In the genomic region with DNA sequence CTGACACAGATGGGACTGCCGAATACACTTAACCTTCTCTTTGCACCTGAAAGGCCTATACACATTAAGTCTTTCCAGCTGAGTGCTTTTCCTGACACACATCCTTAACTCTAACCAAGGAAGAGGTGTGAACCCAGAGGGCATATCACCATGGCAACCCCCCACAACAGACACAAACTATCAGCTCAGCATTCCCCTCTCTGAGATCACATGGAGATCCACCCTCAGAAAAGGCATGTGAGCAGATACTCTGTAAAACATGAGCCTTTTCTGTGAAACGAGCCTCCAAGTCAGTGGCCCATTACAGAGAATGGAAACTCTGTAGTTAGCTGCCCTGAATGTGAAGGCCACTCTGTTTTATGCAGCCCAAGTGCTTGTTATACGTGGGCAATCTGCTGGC, we compare ENCODE assay signal across 16 mouse cellular contexts. TPM values are rescaled to one million over a fixed set of nuclear protein-coding genes. Genes with fewer than 3 reads are reported as not detected.
DNase-seq lines count a peak whose midpoint lies in the region; ATAC-seq and TF ChIP-seq lines count a peak whose summit lies in the region.
"Had no signal": no experiment of that assay in that cellular context is flagged by ENCODE, and none has a peak within 500 bp of the region (broad histone marks: within the 10 kb centered on the region; RNA-seq: fewer than 3 reads in every experiment).

No protein-coding gene starts in this region.

- 45% methylated on average over 3 of the region's 3 CpGs for WGBS in hindbrain, embryonic 12.5 days
- WGBS in hindbrain, embryonic 14.5 days, result 36% methylated on average over 3 of the region's 3 CpGs
- WGBS in kidney, postnatal 0 days, result 33% methylated on average over 3 of the region's 3 CpGs

- H3K36me3 ChIP-seq in hindbrain, embryonic 12.5 days, result no peaks in the 10 kb centered on the region
- H3K36me3 ChIP-seq in hindbrain, embryonic 14.5 days (replicated peaks; ENCODE audit: control insufficient read depth, insufficient read depth), result no peaks in the 10 kb centered on the region
- H3K36me3 ChIP-seq in ES-E14 (ENCODE audit: control insufficient read depth, insufficient read depth, low read length, poor library complexity, severe bottlenecking), result no peaks in the 10 kb centered on the region
- H3K36me3 ChIP-seq in kidney, postnatal 0 days (ENCODE audit: insufficient read depth, low read length), result no peaks in the 10 kb centered on the region
- H3K36me3 ChIP-seq: midbrain, embryonic 10.5 days; stomach, embryonic 15.5 days had no signal

- no peak for TF ChIP-seq POLR2A in brain, embryonic 14.5 days (IDR thresholded peaks at IDR 0.05; ENCODE audit: borderline replicate concordance, extremely low read depth, insufficient read depth, insufficient read length, poor library complexity, severe bottlenecking)

- peaks cover 12% of the 10 kb centered on the region for H3K4me1 ChIP-seq in hindbrain, embryonic 12.5 days
- H3K4me1 ChIP-seq in hindbrain, embryonic 14.5 days (replicated peaks; ENCODE audit: control insufficient read depth, insufficient read depth, low read length), result peaks cover 8% of the 10 kb centered on the region
- no peaks in the 10 kb centered on the region for H3K4me1 ChIP-seq in ES-E14 (ENCODE audit: control insufficient read depth in 2 of 2, insufficient read depth in 2 of 2, low read length in 2 of 2, poor library complexity in 1 of 2)
- peaks cover 11% of the 10 kb centered on the region; the same call in 1 of the 2 replicates for H3K4me1 ChIP-seq in kidney, postnatal 0 days (replicated peaks; ENCODE audit: insufficient read depth, low read length)

- H3K9me3 ChIP-seq in hindbrain, embryonic 12.5 days (replicated peaks), result no peaks in the 10 kb centered on the region
- no peaks in the 10 kb centered on the region for H3K9me3 ChIP-seq in hindbrain, embryonic 14.5 days (ENCODE audit: control insufficient read depth, low read length)
- H3K9me3 ChIP-seq in ES-E14 (ENCODE audit: control insufficient read depth, insufficient read depth, low read depth, low read length), result no peaks in the 10 kb centered on the region
- no peaks in the 10 kb centered on the region for H3K9me3 ChIP-seq in kidney, postnatal 0 days (replicated peaks; ENCODE audit: low read length)
- H3K9me3 ChIP-seq: midbrain, embryonic 10.5 days; stomach, embryonic 15.5 days had no signal

- no peak overlapping the region for H3K4me3 ChIP-seq in hindbrain, embryonic 12.5 days
- no peak overlapping the region for H3K4me3 ChIP-seq in hindbrain, embryonic 14.5 days (replicated peaks; ENCODE audit: low read length)
- H3K4me3 ChIP-seq in ES-E14 (ENCODE audit: insufficient read depth in 1 of 2, low read depth in 1 of 2, low read length in 2 of 2, poor library complexity in 1 of 2, severe bottlenecking in 1 of 2), result no peak overlapping the region
- H3K4me3 ChIP-seq in kidney, postnatal 0 days (replicated peaks; ENCODE audit: low read depth, low read length), result no peak overlapping the region
- H3K4me3 ChIP-seq: midbrain, embryonic 10.5 days; stomach, embryonic 15.5 days had no signal

- TF ChIP-seq CTCF in brain, embryonic 14.5 days (IDR thresholded peaks at IDR 0.05; ENCODE audit: borderline replicate concordance, extremely low read depth, insufficient read depth, insufficient read length), result no peak
- no peak for TF ChIP-seq CTCF in kidney, postnatal 0 days (IDR thresholded peaks at IDR 0.05; ENCODE audit: low read depth)

- in situ Hi-C loops in ES-E14 (cut with MboI; ENCODE audit: low sequenced_read_pairs in 2 of 2, unreplicated experiment in 2 of 2), result no loop called here

- no peak for DNase-seq in hindbrain, embryonic 14.5 days (ENCODE audit: low spot score)
- DNase-seq in ES-E14 (ENCODE audit: low read depth, low spot score), result peak; percentile 15
- DNase-seq in brain, embryonic 14.5 days (ENCODE audit: low read depth), result peak; percentile 51
- peak; percentile 47 for DNase-seq in kidney, postnatal 0 days (ENCODE audit: low spot score)
- DNase-seq in right cerebral cortex, postnatal 36 days (ENCODE audit: low spot score in 2 of 2), result no peak
- no peak for DNase-seq in adrenal gland, postnatal 14 days
- no peak for DNase-seq in left cerebral cortex, postnatal 36 days (ENCODE audit: low spot score in 2 of 2)
- DNase-seq: adrenal gland, adult 8-10 months; cerebellum, postnatal 36 days; lung, postnatal 10 days; thymus, postnatal 14 days had no signal

- H3K9ac ChIP-seq in hindbrain, embryonic 12.5 days, result no peak overlapping the region
- no peak overlapping the region for H3K9ac ChIP-seq in hindbrain, embryonic 14.5 days
- H3K9ac ChIP-seq in ES-E14 (ENCODE audit: insufficient read depth, low read depth, low read length, poor library complexity, severe bottlenecking), result no peak overlapping the region
- no peak overlapping the region for H3K9ac ChIP-seq in kidney, postnatal 0 days (ENCODE audit: low read depth, low read length)
- H3K9ac ChIP-seq: liver, embryonic 14.5 days; stomach, embryonic 15.5 days had no signal

- ATAC-seq in hindbrain, embryonic 12.5 days (ENCODE audit: low FRiP score), result peak; percentile 41; the same call in 1 of the 2 replicates
- no peak for ATAC-seq in hindbrain, embryonic 14.5 days (ENCODE audit: low FRiP score)
- ATAC-seq in kidney, postnatal 0 days (replicated peaks; ENCODE audit: low FRiP score, low read depth), result peak; percentile 82
- ATAC-seq: CD4-positive, CD25-positive, alpha-beta regulatory T cell, adult 4 months had no signal

- H3K27ac ChIP-seq in hindbrain, embryonic 12.5 days, result no peak overlapping the region
- H3K27ac ChIP-seq in hindbrain, embryonic 14.5 days, result no peak overlapping the region
- H3K27ac ChIP-seq in ES-E14 (ENCODE audit: insufficient read depth, low read depth, low read length, poor library complexity, severe bottlenecking), result no peak overlapping the region
- H3K27ac ChIP-seq in kidney, postnatal 0 days, result no peak overlapping the region
- H3K27ac ChIP-seq: liver, embryonic 14.5 days; midbrain, embryonic 10.5 days; stomach, embryonic 15.5 days had no signal

- intact Hi-C loops in left cerebral cortex, postnatal 36 days (cut with DNase I), result no loop called here

- H3K4me2 ChIP-seq in hindbrain, embryonic 12.5 days (replicated peaks), result no peak overlapping the region
- H3K4me2 ChIP-seq in hindbrain, embryonic 14.5 days (replicated peaks), result no peak overlapping the region
- H3K4me2 ChIP-seq in kidney, postnatal 0 days (ENCODE audit: low read length), result no peak overlapping the region
- H3K4me2 ChIP-seq: stomach, embryonic 15.5 days had no signal

- H3K27me3 ChIP-seq in hindbrain, embryonic 12.5 days, result peaks cover 11% of the 10 kb centered on the region
- H3K27me3 ChIP-seq in hindbrain, embryonic 14.5 days (ENCODE audit: control insufficient read depth, insufficient read depth, low read length), result no peaks in the 10 kb centered on the region
- no peaks in the 10 kb centered on the region for H3K27me3 ChIP-seq in kidney, postnatal 0 days (ENCODE audit: insufficient read depth, low read length)
- H3K27me3 ChIP-seq: stomach, embryonic 15.5 days had no signal

TF ChIP-seq in ES-E14, 5 proteins besides CTCF, POLR2A, EP300 and RAD21:
- TF ChIP-seq ZNF384 (IDR thresholded peaks at IDR 0.05; ENCODE audit: low read depth, low read length) (no peak), MAFK (IDR thresholded peaks at IDR 0.05; ENCODE audit: insufficient read depth, low read depth, low read length) (no peak), ZC3H11A (IDR thresholded peaks at IDR 0.05; ENCODE audit: borderline replicate concordance, low read depth, low read length) (no peak)

RNA-seq across cellular contexts. Expression of a gene that starts 6.1 kb away (rescaled TPM):
- 10.7 and 11.2 TPM in 2 replicates for polyA plus RNA-seq in hindbrain, embryonic 12.5 days (2016; fragmentation: Nextera tagmentation; extraction: Ambion mirVana)
- 5.9 and 8.7 TPM in 2 replicates for polyA plus RNA-seq in hindbrain, embryonic 14.5 days (2014; fragmentation: Nextera tagmentation; extraction: Ambion mirVana)
- total RNA-seq in ES-E14 (2012; rRNA removed), result 1.1 and 1.8 TPM in 2 replicates
- 6.8 and 9.0 TPM in 2 replicates for polyA plus RNA-seq in brain, embryonic 14.5 days (2012; rRNA removed)
- 15.9 and 16.3 TPM in 2 replicates for polyA plus RNA-seq in kidney, postnatal 0 days (2015; fragmentation: Nextera tagmentation; extraction: Ambion mirVana)
- total RNA-seq in adrenal gland, postnatal 14 days (2021), result 38.4 and 39.3 TPM in 2 replicates
- total RNA-seq in left cerebral cortex, postnatal 36 days (2021), result 10 to 100 TPM in 1 of 2 experiments, 1 to 10 TPM in 1; 6.1 to 12.0 TPM

RNA-seq across cellular contexts. Expression of a gene that starts 37.6 kb away (rescaled TPM):
- 89.2 and 100 TPM in 2 replicates for polyA plus RNA-seq in hindbrain, embryonic 12.5 days (2016; fragmentation: Nextera tagmentation; extraction: Ambion mirVana)
- polyA plus RNA-seq in hindbrain, embryonic 14.5 days (2014; fragmentation: Nextera tagmentation; extraction: Ambion mirVana), result 86.5 and 91.9 TPM in 2 replicates
- 19.1 and 25.7 TPM in 2 replicates for total RNA-seq in ES-E14 (2012; rRNA removed)
- 40.3 and 54.8 TPM in 2 replicates for polyA plus RNA-seq in brain, embryonic 14.5 days (2012; rRNA removed)
- 110 and 113 TPM in 2 replicates for polyA plus RNA-seq in kidney, postnatal 0 days (2015; fragmentation: Nextera tagmentation; extraction: Ambion mirVana)
- total RNA-seq in adrenal gland, postnatal 14 days (2021), result 71.7 and 79.2 TPM in 2 replicates
- total RNA-seq in left cerebral cortex, postnatal 36 days (2021), result 10 to 100 TPM; 57.3 to 58.6 TPM

RNA-seq across cellular contexts. Expression of a gene that starts 50.9 kb away (rescaled TPM):
- 168 and 172 TPM in 2 replicates for polyA plus RNA-seq in hindbrain, embryonic 12.5 days (2016; fragmentation: Nextera tagmentation; extraction: Ambion mirVana)
- polyA plus RNA-seq in hindbrain, embryonic 14.5 days (2014; fragmentation: Nextera tagmentation; extraction: Ambion mirVana), result 277 and 278 TPM in 2 replicates
- total RNA-seq in ES-E14 (2012; rRNA removed), result 64.2 and 82.2 TPM in 2 replicates
- polyA plus RNA-seq in brain, embryonic 14.5 days (2012; rRNA removed), result 126 and 141 TPM in 2 replicates
- 132 and 135 TPM in 2 replicates for polyA plus RNA-seq in kidney, postnatal 0 days (2015; fragmentation: Nextera tagmentation; extraction: Ambion mirVana)
- total RNA-seq in adrenal gland, postnatal 14 days (2021), result 46.6 and 50.2 TPM in 2 replicates
- total RNA-seq in left cerebral cortex, postnatal 36 days (2021), result 10 to 100 TPM; 36.1 to 40.2 TPM

Comparison
In these comparisons a context has a peak if more than half of its experiments do, and no peak if none do; other contexts are left out.
1. DNase-seq: peak in ES-E14 (single experiment), brain, embryonic 14.5 days (single experiment) and kidney, postnatal 0 days (single experiment); none in hindbrain, embryonic 14.5 days (single experiment), right cerebral cortex, postnatal 36 days (0 of 2), adrenal gland, postnatal 14 days (single experiment) and left cerebral cortex, postnatal 36 days (0 of 2).